Mouse (Mus musculus) midbrain, embryonic 10.5 days (tissue): ENCODE measurements around the gene Ccno. TPM values are rescaled to one million over a fixed set of nuclear protein-coding genes. Genes with fewer than 3 reads are reported as not detected.

Experiments
- DNase-seq: peaks from one replicate; pipeline ENCODE4 v3.0.0-alpha.2; 2017; ENCODE audit warnings: low spot score
- H3K27ac ChIP-seq: fragments of 300-500 bp; sonication (generic); replicated peaks from 2 replicates; pipeline ENCODE4 v1.5.1; 2016; ENCODE audit warnings: mild to moderate bottlenecking
- H3K27me3 ChIP-seq: fragments of 300-500 bp; sonication (generic); 2 replicates; pipeline ENCODE4 v1.6.1; 2016; ENCODE audit warnings: low read depth, mild to moderate bottlenecking; ENCODE audit not compliant: poor library complexity, severe bottlenecking
- H3K36me3 ChIP-seq: fragments of 300-500 bp; sonication (generic); 2 replicates; pipeline ENCODE4 v1.6.1; 2016; ENCODE audit warnings: mild to moderate bottlenecking, moderate library complexity
- H3K4me1 ChIP-seq: fragments of 300-500 bp; sonication (generic); 2 replicates; pipeline ENCODE4 v1.6.1; 2016
- H3K4me3 ChIP-seq: fragments of 300-500 bp; sonication (generic); 2 replicates; pipeline ENCODE4 v1.5.1; 2016; ENCODE audit warnings: mild to moderate bottlenecking, moderate library complexity
- H3K9me3 ChIP-seq: fragments of 300-500 bp; sonication (generic); replicated peaks from 2 replicates; pipeline ENCODE4 v1.6.1; 2016; ENCODE audit warnings: mild to moderate bottlenecking
- WGBS: fragments of 180-500 bp; shearing (Covaris S2); methylation state at CpG from one replicate; pipeline ENCODE4 v1.1.7; 2016; 5-methylcytosine and 5-hydroxymethylcytosine counted together
- polyA plus RNA-seq: library from polyadenylated mRNA; unstranded; fragments of >200 nt; fragmentation: Nextera tagmentation; extraction: Ambion mirVana; gene quantifications from 2 replicates; pipeline ENCODE4 v1.2.1, GENCODE M21; 2016

Ccno gene
- polyA plus RNA-seq = 0.21 and 0.79 TPM in 2 replicates

GRCm38 (mm10) chr13:112987532-112987943, at the start of gene Ccno:
Gene Ccno, plus strand, starts transcription at chr13:112987802.
- under 1% methylated on average over 47 of the region's 47 CpGs for whole genome bisulfite sequencing
- peak within 1 kb of the TSS; percentile 1 for H3K27ac ChIP-seq

GRCm38 (mm10) chr13:112938130-112938529, 49.5 kb upstream of the Ccno start:
- H3K4me1 ChIP-seq = no peaks in the 10 kb centered on the region
- DNase-seq = no peak
- WGBS = 94% methylated on average over 8 of the region's 8 CpGs
- no peaks in the 10 kb centered on the region for H3K9me3 ChIP-seq
- H3K36me3 ChIP-seq = peaks cover 86% of the 10 kb centered on the region
- H3K27ac ChIP-seq = no peak overlapping the region
- no peaks in the 10 kb centered on the region for H3K27me3 ChIP-seq
- no peak overlapping the region for H3K4me3 ChIP-seq

More at GRCm38 (mm10) chr13:112987532-112987943, at the start of gene Ccno:
- peak; percentile 93 for DNase-seq
- Histone ChIP-seq H3K4me3 (peak within 1 kb of the TSS; percentile 61), H3K9me3 (no peaks in the 10 kb centered on the region), H3K27me3 (peaks cover 95% of the 10 kb centered on the region), H3K36me3 (no peaks in the 10 kb centered on the region), H3K4me1 (peaks cover 49% of the 10 kb centered on the region)

DNA sequence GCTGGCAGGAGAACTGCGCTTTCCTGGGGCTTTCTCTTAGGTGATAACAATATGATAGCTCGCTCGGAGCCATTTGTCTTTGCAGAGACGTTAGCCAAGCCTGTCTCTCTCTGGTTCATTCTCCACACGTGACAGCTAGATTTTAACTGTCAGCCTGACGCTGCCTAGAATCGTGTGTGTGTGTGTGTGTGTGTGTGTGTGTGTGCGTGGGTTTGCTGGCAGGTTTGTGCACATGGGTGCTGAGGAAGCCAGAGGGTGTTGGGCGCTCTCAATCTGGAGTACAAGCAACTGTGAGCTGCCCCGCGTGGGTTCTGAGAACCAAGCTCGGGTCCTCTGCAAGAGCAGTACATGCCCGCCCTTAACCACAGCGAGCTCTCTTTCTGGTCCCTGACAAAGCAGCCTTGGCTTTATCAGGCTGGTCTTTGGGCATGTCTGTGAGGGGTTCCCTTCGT, 45.7 kb upstream of the Ccno start:
- Histone ChIP-seq H3K4me3 (no peak overlapping the region), H3K36me3 (peaks cover 91% of the 10 kb centered on the region)
- no peak for DNase-seq

GRCm38 (mm10) chr13:112945312-112945711, 42.3 kb upstream of the Ccno start:
- DNase-seq = no peak
- H3K9me3 ChIP-seq = no peaks in the 10 kb centered on the region
- no peak overlapping the region for H3K4me3 ChIP-seq
- H3K4me1 ChIP-seq = no peaks in the 10 kb centered on the region
- no peaks in the 10 kb centered on the region for H3K27me3 ChIP-seq
- 96% methylated on average over 9 of the region's 9 CpGs for WGBS
- H3K36me3 ChIP-seq = peaks cover 92% of the 10 kb centered on the region
- H3K27ac ChIP-seq = no peak overlapping the region

More for the DNA sequence above, 45.7 kb upstream of the Ccno start:
- no peaks in the 10 kb centered on the region for H3K4me1 ChIP-seq
- no peak overlapping the region for H3K27ac ChIP-seq
- 76% methylated on average over 15 of the region's 15 CpGs for WGBS
- H3K9me3 ChIP-seq = no peaks in the 10 kb centered on the region
- no peaks in the 10 kb centered on the region for H3K27me3 ChIP-seq

GRCm38 (mm10) chr13:112945900-112946299, 41.7 kb upstream of the Ccno start:
- H3K4me1 ChIP-seq = no peaks in the 10 kb centered on the region
- DNase-seq = no peak
- no peak overlapping the region for H3K4me3 ChIP-seq
- H3K9me3 ChIP-seq = no peaks in the 10 kb centered on the region
- no peak overlapping the region for H3K27ac ChIP-seq
- WGBS = 95% methylated on average over 6 of the region's 6 CpGs
- H3K27me3 ChIP-seq = no peaks in the 10 kb centered on the region
- H3K36me3 ChIP-seq = peaks cover 93% of the 10 kb centered on the region

DNA sequence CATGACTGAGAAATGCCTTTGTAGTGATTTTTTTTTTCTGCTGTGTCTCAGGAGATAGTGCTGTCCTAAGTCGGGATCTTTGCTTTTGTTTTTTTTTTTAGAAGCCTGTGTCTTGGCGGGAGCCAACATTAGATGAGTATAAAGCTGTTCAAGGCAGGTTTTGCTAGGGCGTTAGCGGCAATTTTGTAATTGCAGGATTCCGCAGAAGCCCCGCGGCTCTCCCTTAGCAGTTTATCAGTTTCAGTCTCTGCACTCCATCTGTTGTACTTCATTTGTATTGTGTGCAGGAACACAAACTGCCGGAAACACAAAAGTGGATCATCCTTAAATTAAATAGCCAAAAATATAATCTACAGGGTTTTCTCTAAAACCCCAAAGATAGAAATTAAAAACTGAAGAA, 33.5 kb upstream of the Ccno start:
- 95% methylated on average over 8 of the region's 8 CpGs for WGBS
- H3K36me3 ChIP-seq = peaks cover 96% of the 10 kb centered on the region
- no peak overlapping the region for H3K27ac ChIP-seq
- H3K4me3 ChIP-seq = no peak overlapping the region
- H3K4me1 ChIP-seq = no peaks in the 10 kb centered on the region
- no peaks in the 10 kb centered on the region for H3K9me3 ChIP-seq
- H3K27me3 ChIP-seq = no peaks in the 10 kb centered on the region
- DNase-seq = no peak

DNA sequence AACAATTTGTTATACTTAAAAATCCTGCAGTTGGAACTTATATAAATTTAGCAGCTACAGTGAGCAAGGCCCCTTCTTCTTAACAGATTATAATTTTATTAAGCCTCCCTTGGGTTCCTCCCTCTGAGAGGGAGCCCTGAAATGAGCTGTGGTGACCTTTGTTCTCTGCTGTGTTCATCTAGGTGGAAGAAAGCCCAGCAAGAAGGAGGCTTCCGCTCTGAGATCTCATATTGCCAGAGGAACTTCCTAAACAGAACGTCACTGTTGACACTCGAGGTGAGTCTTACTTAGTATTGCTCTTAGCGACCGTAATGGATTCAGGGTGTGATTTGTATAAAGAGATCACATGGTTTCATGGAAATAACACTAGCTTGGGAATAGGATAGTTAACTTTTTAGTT, 24.5 kb upstream of the Ccno start:
- WGBS = 86% methylated on average over 5 of the region's 5 CpGs
- Histone ChIP-seq H3K4me1 (no peaks in the 10 kb centered on the region), H3K27me3 (no peaks in the 10 kb centered on the region), H3K4me3 (no peak overlapping the region), H3K27ac (no peak overlapping the region), H3K36me3 (peaks cover 90% of the 10 kb centered on the region), H3K9me3 (no peaks in the 10 kb centered on the region)
- DNase-seq = no peak

DNA sequence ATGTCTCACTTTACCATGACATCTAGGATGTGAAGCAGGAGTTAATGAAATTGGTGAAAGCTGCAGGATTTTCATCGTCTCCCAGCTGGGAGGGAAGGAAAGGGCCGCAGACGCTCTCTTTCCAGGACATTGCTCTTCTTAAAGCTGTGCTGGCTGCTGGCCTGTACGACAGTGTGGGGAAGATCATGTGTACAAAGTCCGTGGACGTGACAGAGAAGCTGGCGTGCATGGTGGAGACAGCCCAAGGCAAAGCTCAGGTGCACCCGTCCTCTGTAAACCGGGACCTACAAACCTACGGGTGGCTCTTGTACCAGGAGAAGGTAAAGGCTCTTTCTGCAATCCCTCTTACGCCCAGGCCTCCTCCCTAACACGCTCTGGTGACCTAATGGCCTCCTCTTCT, 23.2 kb upstream of the Ccno start:
- Histone ChIP-seq H3K4me3 (no peak overlapping the region), H3K36me3 (peaks cover 91% of the 10 kb centered on the region), H3K9me3 (no peaks in the 10 kb centered on the region), H3K27ac (no peak overlapping the region), H3K27me3 (no peaks in the 10 kb centered on the region), H3K4me1 (no peaks in the 10 kb centered on the region)
- DNase-seq = no peak
- WGBS = 92% methylated on average over 12 of the region's 12 CpGs

DNA sequence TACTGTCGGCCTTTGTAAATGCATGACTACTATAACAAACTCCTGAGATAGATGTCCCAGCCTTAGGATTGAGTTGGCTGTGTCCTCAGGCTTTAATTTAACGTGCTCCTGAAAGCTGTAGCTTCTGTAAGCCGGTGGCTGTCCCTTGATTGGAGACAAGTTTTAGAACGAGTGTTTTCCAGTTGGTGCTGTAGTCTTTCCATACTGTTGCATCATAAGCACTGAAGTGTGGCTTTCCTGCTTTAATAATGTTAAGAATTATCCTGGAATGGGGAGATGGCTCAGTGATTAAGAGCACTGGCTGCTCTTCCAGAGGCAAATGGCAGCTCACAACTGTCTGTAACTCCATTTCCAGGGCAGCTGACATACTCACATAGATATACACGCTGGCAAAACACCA, 20.3 kb upstream of the Ccno start:
- WGBS = 91% methylated on average over 5 of the region's 5 CpGs
- Histone ChIP-seq H3K27ac (no peak overlapping the region), H3K4me1 (no peaks in the 10 kb centered on the region), H3K36me3 (peaks cover 70% of the 10 kb centered on the region), H3K4me3 (no peak overlapping the region), H3K9me3 (no peaks in the 10 kb centered on the region), H3K27me3 (no peaks in the 10 kb centered on the region)
- no peak for DNase-seq

DNA sequence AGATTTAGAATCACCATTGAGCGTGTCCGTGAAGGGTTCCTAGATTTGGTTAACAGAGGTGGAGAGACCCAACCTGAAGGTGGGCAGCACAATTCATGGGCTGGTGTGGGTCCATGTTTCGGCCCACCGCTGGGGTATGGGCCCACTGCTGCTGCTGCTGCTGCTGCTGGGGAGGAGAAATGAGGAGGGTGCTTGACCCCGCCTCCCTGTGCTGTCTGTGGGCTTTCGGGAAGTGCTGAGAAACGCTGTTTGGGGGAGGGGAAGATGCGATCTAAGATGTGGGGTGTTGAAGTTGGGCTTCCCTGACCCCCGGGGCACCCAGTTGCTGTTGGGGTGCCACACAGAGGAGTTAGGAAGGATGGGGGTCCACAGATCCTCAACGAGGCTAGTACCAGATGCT, 10.9 kb upstream of the Ccno start:
- Histone ChIP-seq H3K27ac (no peak overlapping the region), H3K36me3 (no peaks in the 10 kb centered on the region), H3K27me3 (peaks cover 53% of the 10 kb centered on the region), H3K9me3 (no peaks in the 10 kb centered on the region), H3K4me3 (no peak overlapping the region), H3K4me1 (0 out of 2 replicates have a peak, but pooled peaks cover 3% of the 10 kb centered on the region)
- no peak for DNase-seq
- 44% methylated on average over 10 of the region's 10 CpGs for WGBS

- Histone ChIP-seq H3K4me1 (peaks cover 49% of the 10 kb centered on the region), H3K27me3 (peaks cover 95% of the 10 kb centered on the region), H3K27ac (peak overlapping the region; percentile 33; the same call in 1 of the 2 replicates)
Measured at GRCm38 (mm10) chr13:112985605-112986450, 1.8 kb upstream of the Ccno start.

DNA sequence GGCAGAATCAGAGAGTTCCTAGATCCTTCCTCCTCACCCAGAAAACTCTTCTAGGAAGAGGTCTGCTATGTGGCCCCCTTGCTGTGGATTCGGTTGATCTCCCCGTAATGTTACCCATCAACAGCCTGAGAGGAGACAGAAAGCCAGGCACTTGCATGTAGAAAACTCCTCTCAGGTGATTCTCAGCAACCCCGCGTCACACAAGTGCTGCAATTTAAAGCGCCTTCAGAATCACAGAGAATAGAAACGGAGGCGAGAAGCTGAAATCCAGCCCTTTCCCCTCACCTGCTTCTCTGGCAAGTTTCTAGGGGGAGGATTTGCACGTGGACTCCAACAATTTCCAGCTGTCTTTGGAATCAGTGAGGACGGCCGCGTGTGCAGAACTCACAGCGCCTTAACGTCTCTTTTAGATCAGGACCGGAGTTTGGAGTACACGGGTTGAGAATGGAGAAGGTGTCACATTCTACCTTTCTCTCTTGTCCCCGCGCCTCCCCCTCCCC, 1.1 kb upstream of the Ccno start:
- H3K9me3 ChIP-seq = no peaks in the 10 kb centered on the region
- H3K27me3 ChIP-seq = peaks cover 95% of the 10 kb centered on the region
- H3K4me1 ChIP-seq = peaks cover 49% of the 10 kb centered on the region
- no peak overlapping the region for H3K27ac ChIP-seq
- DNase-seq = peak; percentile 35
- H3K36me3 ChIP-seq = no peaks in the 10 kb centered on the region
- H3K4me3 ChIP-seq = peak overlapping the region; percentile 61
- 1% methylated on average over 17 of the region's 17 CpGs for WGBS

More at GRCm38 (mm10) chr13:112985605-112986450, 1.8 kb upstream of the Ccno start:
- 1% methylated on average over 18 of the region's 18 CpGs for WGBS
- H3K36me3 ChIP-seq = no peaks in the 10 kb centered on the region
- no peaks in the 10 kb centered on the region for H3K9me3 ChIP-seq
- H3K4me3 ChIP-seq = peak overlapping the region; percentile 61
- DNase-seq = peak; percentile 77

DNA sequence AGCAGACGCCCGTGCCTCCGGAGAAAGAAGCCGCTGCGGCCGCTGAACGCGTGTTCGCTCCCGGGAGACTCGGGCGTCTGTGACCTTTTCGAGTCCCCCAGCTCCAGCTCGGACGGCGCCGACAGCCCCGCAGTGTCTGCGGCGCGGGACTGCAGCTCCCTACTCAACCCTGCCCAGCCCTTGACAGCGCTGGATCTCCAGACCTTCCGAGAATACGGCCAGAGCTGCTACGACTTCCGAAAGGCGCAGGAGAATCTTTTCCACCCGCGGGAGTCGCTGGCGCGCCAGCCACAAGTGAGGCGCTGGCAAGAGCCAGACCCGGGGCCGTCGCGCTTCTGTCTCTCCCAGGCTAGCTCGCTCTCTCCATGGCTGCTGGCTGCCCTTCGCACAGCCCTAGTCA, 389 bp downstream of the Ccno start:
- under 1% methylated on average over 39 of the region's 39 CpGs for WGBS

More for the DNA sequence above, 389 bp downstream of the Ccno start:
- DNase-seq = no peak
- peak overlapping the region; percentile 1 for H3K27ac ChIP-seq
- peaks cover 95% of the 10 kb centered on the region for H3K27me3 ChIP-seq
- no peaks in the 10 kb centered on the region for H3K9me3 ChIP-seq
- H3K4me3 ChIP-seq = peak overlapping the region; percentile 61
- H3K4me1 ChIP-seq = peaks cover 49% of the 10 kb centered on the region
- H3K36me3 ChIP-seq = no peaks in the 10 kb centered on the region
